Mouse (Mus musculus) testis, adult 2 months (tissue): ENCODE data around the gene Mical3.

Experiments
- CTCF ChIP-seq: fragments of 200-500 bp; IDR thresholded peaks from 2 replicates; pipeline ENCODE4 v1.5.1; 2012; ENCODE audit warnings: low read depth, mild to moderate bottlenecking, inconsistent platforms, low read length, moderate library complexity; ENCODE audit not compliant: control insufficient read depth, insufficient read depth, insufficient replicate concordance
- POLR2A ChIP-seq: fragments of 200-500 bp; IDR thresholded peaks from 2 replicates; pipeline ENCODE4 v1.6.1; 2012; ENCODE audit warnings: low read depth, mild to moderate bottlenecking, inconsistent platforms, low read length, moderate library complexity; ENCODE audit not compliant: control insufficient read depth

DNA sequence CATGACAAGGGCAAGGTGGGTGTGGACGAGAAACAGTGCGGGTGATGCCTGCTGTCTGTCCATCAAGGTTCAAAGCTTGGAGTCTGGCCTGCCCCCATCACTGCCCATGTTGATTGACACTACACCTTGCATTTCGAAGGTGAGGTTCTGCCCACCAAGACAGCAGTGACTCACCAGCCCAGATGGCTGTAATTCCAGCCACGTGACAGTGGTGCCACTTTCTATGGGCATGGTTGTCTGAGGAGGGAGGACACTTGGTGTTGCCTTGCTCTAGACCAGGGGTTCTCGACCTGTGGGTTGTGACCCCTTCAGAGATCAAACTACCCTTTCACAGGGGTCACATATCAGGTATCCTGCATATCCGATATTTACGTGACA, 62.7 kb downstream of the Mical3 start:
- TF ChIP-seq CTCF, result no peak
- no peak for TF ChIP-seq POLR2A
